Mouse (Mus musculus) embryonic facial prominence, embryonic 11.5 days (tissue): ENCODE results near the gene Hbs1l. TPM values are rescaled to one million over a fixed set of nuclear protein-coding genes. Genes with fewer than 3 reads are reported as not detected.

Experiments used
- ATAC-seq: fragments of 200-750 bp; cut with Nextera tagmentation; replicated peaks from 2 replicates; pipeline ENCODE4 v1.8.0; 2017; ENCODE audit warnings: low read depth; ENCODE audit not compliant: insufficient number of reproducible peaks, low FRiP score, low TSS enrichment
- DNase-seq: peaks from one replicate; pipeline ENCODE4 v3.0.0-alpha.2; 2015; ENCODE audit warnings: low spot score
- H3K27ac ChIP-seq: fragments of 300-500 bp; sonication (generic); replicated peaks from 2 replicates; pipeline ENCODE4 v1.5.1; 2014; ENCODE audit warnings: mild to moderate bottlenecking, low read depth, low read length, control low read depth
- H3K27me3 ChIP-seq: fragments of 300-500 bp; sonication (generic); 2 replicates; pipeline ENCODE4 v1.6.1; 2014; ENCODE audit warnings: mild to moderate bottlenecking, low read length, moderate library complexity, mixed read lengths; ENCODE audit not compliant: control insufficient read depth, insufficient read depth
- H3K36me3 ChIP-seq: fragments of 300-500 bp; sonication (generic); replicated peaks from 2 replicates; pipeline ENCODE4 v1.6.1; 2014; ENCODE audit warnings: low read depth, mild to moderate bottlenecking, low read length, moderate library complexity, mixed read lengths; ENCODE audit not compliant: control insufficient read depth, insufficient read depth
- H3K4me1 ChIP-seq: fragments of 300-500 bp; sonication (generic); 2 replicates; pipeline ENCODE4 v1.6.1; 2014; ENCODE audit warnings: low read length, mixed read lengths; ENCODE audit not compliant: control insufficient read depth, insufficient read depth
- H3K4me2 ChIP-seq: fragments of 300-500 bp; sonication (generic); 2 replicates; pipeline ENCODE4 v1.6.1; 2014; ENCODE audit warnings: low read depth, mild to moderate bottlenecking, control low read depth, low read length, moderate library complexity
- H3K4me3 ChIP-seq: fragments of 300-500 bp; sonication (generic); 2 replicates; pipeline ENCODE4 v1.5.1; 2014; ENCODE audit warnings: low read depth, low read length, control low read depth
- H3K9ac ChIP-seq: fragments of 300-500 bp; sonication (generic); replicated peaks from 2 replicates; pipeline ENCODE4 v1.6.1; 2014; ENCODE audit warnings: mild to moderate bottlenecking, control low read depth, low read length
- H3K9me3 ChIP-seq: fragments of 300-500 bp; sonication (generic); replicated peaks from 2 replicates; pipeline ENCODE4 v1.6.1; 2016; ENCODE audit warnings: mild to moderate bottlenecking, low read length, inconsistent platforms, mixed read lengths; ENCODE audit not compliant: control insufficient read depth
- WGBS: fragments of 180-500 bp; shearing (Covaris S2); extraction: QIAGEN DNeasy Blood & Tissue Kit; methylation state at CpG from one replicate; pipeline ENCODE4 v1.1.7; 2014; 5-methylcytosine and 5-hydroxymethylcytosine counted together
- polyA plus RNA-seq: library from polyadenylated mRNA; unstranded; fragments of >200 nt; fragmentation: Nextera tagmentation; extraction: Ambion mirVana; gene quantifications from 2 replicates; pipeline ENCODE4 v1.2.1, GENCODE M21; 2014

The Hbs1l gene
- polyA plus RNA-seq, 1 experiment from 2014 or later, result 134 TPM

DNA sequence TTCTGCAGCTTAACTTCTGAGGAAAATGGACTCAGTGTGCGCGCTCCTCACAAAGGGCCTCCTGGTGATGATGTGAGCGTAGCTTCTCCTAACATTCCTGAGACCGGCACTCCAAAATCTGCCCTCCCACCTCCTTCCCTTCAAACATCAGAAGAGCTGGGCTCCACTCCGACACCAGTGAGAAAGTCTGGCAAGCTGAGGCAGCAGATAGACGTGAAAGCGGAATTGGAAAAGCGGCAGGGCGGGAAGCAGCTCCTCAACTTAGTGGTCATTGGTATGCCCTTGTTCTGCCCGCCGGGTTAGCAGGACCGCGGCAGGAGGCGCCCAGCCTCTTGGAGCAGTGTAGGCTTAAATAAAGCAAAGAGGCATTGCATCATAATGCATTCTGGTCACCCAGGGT is 45.9 kb downstream of the Hbs1l start:
- no peak for ATAC-seq
- H3K36me3 ChIP-seq, result peaks cover 4% of the 10 kb centered on the region; the same call in 1 of the 2 replicates
- no peak overlapping the region for H3K9ac ChIP-seq
- 88% methylated on average over 14 of the region's 14 CpGs for WGBS
- H3K4me2 ChIP-seq, result no peak overlapping the region
- H3K4me3 ChIP-seq, result no peak overlapping the region
- H3K9me3 ChIP-seq, result no peaks in the 10 kb centered on the region; the same call in 1 of the 2 replicates
- no peak overlapping the region for H3K27ac ChIP-seq
- no peaks in the 10 kb centered on the region for H3K27me3 ChIP-seq
- no peaks in the 10 kb centered on the region for H3K4me1 ChIP-seq
- DNase-seq, result no peak

DNA sequence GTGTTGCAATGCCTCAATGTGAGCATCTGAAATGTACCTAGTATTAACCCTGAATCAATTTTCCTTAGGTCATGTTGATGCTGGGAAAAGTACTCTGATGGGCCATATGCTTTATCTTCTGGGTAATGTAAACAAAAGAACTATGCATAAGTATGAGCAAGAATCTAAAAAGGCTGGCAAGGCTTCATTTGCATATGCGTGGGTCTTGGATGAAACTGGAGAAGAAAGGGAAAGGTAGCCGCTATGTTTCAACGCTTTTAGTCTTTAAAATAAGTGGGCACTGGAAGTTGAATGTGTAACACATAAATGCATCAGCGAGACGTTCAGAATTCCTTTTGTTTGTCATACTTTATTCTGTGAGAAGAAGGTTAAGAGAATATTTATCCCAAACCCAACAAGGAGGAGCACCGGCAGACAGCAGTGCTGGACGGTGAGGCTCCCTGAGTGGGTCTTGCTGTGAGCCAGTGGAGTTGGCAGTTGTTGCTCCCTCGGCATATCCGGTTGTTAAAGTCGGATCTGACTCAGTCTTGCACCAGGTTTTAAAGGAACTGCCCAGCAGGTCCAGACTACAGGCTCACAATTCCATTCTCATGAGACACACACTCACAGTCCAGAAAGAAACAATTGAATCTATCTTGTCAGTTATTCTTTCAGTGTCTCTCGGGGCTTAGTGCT is 46.7 kb downstream of the Hbs1l start:
- Histone ChIP-seq H3K4me3 (no peak overlapping the region), H3K27me3 (no peaks in the 10 kb centered on the region), H3K36me3 (no peaks in the 10 kb centered on the region), H3K9ac (no peak overlapping the region), H3K27ac (no peak overlapping the region), H3K4me1 (no peaks in the 10 kb centered on the region), H3K4me2 (no peak overlapping the region), H3K9me3 (no peaks in the 10 kb centered on the region)
- WGBS, result 87% methylated on average over 11 of the region's 11 CpGs
- DNase-seq (no peak), ATAC-seq (no peak)

DNA sequence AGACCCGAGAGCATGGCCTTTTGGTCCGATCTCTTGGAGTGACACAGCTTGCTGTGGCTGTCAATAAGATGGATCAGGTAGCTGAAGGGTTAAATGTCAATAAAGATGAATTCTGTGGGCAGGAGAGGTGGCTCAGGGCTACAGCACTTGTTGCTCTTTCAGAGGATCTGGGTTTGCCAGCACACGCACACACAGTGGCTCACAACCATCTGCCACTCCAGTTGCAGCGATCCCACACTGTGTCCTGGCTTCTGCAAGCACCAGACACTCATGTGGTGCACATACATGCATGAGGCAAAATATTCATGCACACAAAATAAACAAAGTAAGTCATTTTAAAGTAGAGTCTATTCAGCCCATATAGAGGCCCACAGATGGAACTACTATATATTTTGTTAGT is 51.6 kb downstream of the Hbs1l start:
- no peak for DNase-seq

DNA sequence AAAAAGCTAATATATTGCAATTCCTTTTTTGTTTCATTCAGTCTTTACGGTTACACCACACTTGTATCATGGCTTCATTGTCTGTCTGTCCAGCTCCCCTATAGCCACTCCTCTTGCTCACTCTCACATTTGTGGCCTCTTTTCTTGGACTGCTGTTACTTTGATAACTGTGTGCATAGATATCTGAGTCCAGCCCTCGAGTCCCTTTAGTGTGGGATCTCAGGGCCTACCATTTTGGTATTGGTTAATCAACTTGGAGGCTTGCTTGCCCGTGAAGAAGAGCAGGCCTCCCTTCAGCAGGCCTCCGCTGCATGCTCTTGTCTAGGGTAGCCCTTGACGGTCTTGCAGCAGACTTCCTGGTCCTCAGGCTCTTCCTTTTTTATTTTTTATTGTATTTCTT is 53.7 kb downstream of the Hbs1l start:
- Histone ChIP-seq H3K4me1 (no peaks in the 10 kb centered on the region), H3K9me3 (no peaks in the 10 kb centered on the region), H3K36me3 (no peaks in the 10 kb centered on the region; the same call in 1 of the 2 replicates), H3K4me3 (no peak overlapping the region), H3K9ac (no peak overlapping the region), H3K27ac (no peak overlapping the region), H3K27me3 (no peaks in the 10 kb centered on the region), H3K4me2 (no peak overlapping the region)
- 94% methylated on average over 5 of the region's 5 CpGs for WGBS
- ATAC-seq, result no peak
- DNase-seq, result no peak

More for the DNA sequence above, 51.6 kb downstream of the Hbs1l start:
- Histone ChIP-seq H3K4me2 (no peak overlapping the region), H3K4me1 (no peaks in the 10 kb centered on the region), H3K27me3 (no peaks in the 10 kb centered on the region), H3K27ac (no peak overlapping the region), H3K9me3 (no peaks in the 10 kb centered on the region), H3K4me3 (no peak overlapping the region), H3K9ac (no peak overlapping the region), H3K36me3 (no peaks in the 10 kb centered on the region; the same call in 1 of the 2 replicates)
- ATAC-seq, result no peak
- 92% methylated on average over 4 of the region's 4 CpGs for WGBS

DNA sequence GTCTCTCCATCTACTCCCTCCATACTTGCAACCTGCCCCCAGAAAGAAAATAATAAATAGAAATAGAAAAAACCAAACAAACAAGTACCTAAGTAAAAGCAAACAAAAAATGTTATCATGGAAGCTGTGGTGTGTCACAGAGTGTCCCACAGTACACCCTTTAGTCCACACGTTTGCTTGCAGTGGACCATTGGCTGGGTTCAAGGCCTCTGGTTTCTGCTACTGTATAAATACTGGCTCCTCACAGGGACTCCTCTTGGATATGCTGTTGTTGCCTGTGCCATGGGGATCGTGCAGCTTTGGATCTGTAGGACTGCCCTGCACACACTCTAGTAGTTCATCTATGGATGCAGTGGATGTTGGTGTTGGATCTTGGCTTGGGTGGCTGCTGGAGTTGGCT is 54.2 kb downstream of the Hbs1l start:
- DNase-seq (no peak), ATAC-seq (no peak)
- no peaks in the 10 kb centered on the region for H3K9me3 ChIP-seq
- no peak overlapping the region for H3K4me2 ChIP-seq
- 91% methylated on average over 2 of the region's 2 CpGs for WGBS
- no peak overlapping the region for H3K27ac ChIP-seq
- no peaks in the 10 kb centered on the region for H3K4me1 ChIP-seq
- no peak overlapping the region for H3K9ac ChIP-seq
- no peaks in the 10 kb centered on the region; the same call in 1 of the 2 replicates for H3K36me3 ChIP-seq
- no peak overlapping the region for H3K4me3 ChIP-seq
- no peaks in the 10 kb centered on the region for H3K27me3 ChIP-seq

DNA sequence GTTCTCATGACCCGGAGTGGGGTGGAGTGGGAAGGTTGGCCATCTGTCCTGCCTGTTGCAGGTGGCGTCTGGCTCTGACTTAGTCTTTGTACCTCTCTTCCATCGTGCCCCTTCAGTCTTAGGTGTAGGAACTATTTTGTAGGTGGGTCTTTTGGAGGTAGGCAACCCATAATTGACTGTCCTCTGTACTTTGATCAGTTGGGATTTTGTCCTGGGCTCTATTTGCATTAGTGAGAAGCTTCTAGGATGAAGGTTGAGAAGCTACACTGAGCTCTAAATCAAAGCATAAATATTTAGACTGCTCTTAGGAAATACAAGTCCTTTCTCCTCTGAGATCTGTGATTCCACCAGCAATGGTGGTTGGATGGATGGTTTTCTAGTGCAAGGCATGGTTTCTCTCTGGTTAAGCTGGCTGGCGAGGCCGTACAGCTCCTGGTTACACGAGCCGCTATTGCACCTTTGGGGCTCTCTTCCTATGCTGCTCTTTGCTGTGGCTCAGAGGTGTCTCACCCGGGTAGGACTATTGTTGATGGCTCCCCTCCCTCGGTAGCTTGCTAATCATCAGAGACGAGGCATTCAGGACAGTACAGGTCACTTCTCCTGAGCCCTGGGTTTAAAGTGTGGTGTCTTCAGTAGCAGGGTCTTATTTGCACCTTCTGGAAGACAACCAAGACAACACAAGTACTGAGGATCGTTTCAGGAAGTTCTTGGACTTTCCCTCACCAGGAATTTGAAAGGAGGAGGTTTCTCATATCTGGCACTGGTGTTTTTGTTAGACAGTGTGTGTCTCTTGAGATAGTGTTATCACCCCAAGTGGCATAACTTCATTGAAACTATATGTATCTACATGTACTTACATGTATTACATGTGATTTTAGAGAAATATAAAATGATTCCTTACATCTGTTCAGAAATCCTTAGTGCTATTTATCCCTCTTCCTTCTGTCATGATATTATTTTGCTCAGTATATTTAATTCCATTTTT is 55.0 kb downstream of the Hbs1l start:
- DNase-seq (no peak), ATAC-seq (no peak)
- Histone ChIP-seq H3K9ac (no peak overlapping the region), H3K4me3 (no peak overlapping the region), H3K4me1 (no peaks in the 10 kb centered on the region), H3K4me2 (no peak overlapping the region), H3K9me3 (no peaks in the 10 kb centered on the region), H3K27me3 (no peaks in the 10 kb centered on the region), H3K27ac (no peak overlapping the region), H3K36me3 (no peaks in the 10 kb centered on the region; the same call in 1 of the 2 replicates)
- WGBS, result 90% methylated on average over 11 of the region's 11 CpGs

DNA sequence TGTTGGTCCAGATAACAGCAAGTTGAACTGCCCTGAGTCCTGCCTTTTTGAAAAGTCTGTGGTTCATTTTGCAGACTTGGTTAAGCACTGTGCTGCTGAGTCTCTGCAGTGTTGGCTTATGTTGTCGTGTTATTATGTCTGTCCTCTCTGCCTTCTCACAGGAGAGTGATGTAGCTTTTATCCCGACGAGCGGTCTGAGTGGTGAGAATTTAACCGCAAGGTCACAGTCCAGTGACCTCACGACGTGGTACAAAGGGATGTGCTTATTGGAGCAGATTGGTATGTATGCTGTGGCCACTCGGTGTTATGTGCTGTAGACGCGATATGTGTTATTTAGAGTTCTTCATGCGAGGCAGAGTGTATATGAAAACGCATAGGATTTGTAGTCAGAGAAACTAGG is 56.0 kb downstream of the Hbs1l start:
- no peaks in the 10 kb centered on the region for H3K27me3 ChIP-seq
- H3K9ac ChIP-seq, result no peak overlapping the region
- no peaks in the 10 kb centered on the region for H3K4me1 ChIP-seq
- no peak overlapping the region for H3K4me2 ChIP-seq
- DNase-seq (no peak), ATAC-seq (no peak)
- no peak overlapping the region for H3K4me3 ChIP-seq
- peaks cover 2% of the 10 kb centered on the region; the same call in 1 of the 2 replicates for H3K36me3 ChIP-seq
- H3K9me3 ChIP-seq, result no peaks in the 10 kb centered on the region
- WGBS, result 80% methylated on average over 12 of the region's 12 CpGs
- no peak overlapping the region for H3K27ac ChIP-seq

DNA sequence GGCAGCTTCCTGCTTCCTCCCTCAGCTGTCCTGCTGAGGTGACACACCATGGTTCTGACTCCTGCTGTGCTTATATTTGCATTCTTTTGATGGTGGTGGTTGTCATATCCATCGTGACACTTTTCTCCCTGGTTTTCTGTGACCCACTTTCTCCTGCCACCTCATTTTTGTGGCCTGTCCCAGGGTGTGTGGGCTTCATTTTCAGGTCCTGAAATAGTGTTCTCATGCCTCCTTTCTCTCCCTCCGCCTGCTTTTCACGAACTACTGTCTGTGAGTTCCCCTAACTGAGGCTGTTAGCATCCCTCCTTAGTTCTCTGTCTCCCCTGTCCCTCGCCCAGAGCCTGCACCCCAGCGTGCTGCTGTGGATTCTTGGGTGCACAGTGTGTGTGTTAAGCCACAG is 58.1 kb downstream of the Hbs1l start:
- no peak for ATAC-seq
- Histone ChIP-seq H3K27ac (no peak overlapping the region), H3K4me3 (no peak overlapping the region), H3K4me2 (no peak overlapping the region), H3K9ac (no peak overlapping the region), H3K36me3 (peaks cover 2% of the 10 kb centered on the region; the same call in 1 of the 2 replicates), H3K9me3 (no peaks in the 10 kb centered on the region), H3K27me3 (no peaks in the 10 kb centered on the region), H3K4me1 (no peaks in the 10 kb centered on the region)
- WGBS, result 73% methylated on average over 5 of the region's 5 CpGs
- no peak for DNase-seq
